Mouse (Mus musculus) midbrain, embryonic 11.5 days (tissue): ENCODE measurements around the gene Mybpc2. TPM values are rescaled to one million over a fixed set of nuclear protein-coding genes. Genes with fewer than 3 reads are reported as not detected.

ENCODE experiments used
- ATAC-seq: fragments of 200-750 bp; cut with Nextera tagmentation; 2 replicates; pipeline ENCODE4 v1.8.0; 2017; ENCODE audit warnings: moderate TSS enrichment, moderate library complexity; ENCODE audit not compliant: low FRiP score
- DNase-seq: peaks from one replicate; pipeline ENCODE4 v3.0.0; 2015; ENCODE audit warnings: low spot score; ENCODE audit errors: missing footprints
- H3K27ac ChIP-seq: fragments of 300-500 bp; sonication (generic); 2 replicates; pipeline ENCODE4 v1.5.1; 2014; ENCODE audit warnings: low read depth, low read length
- H3K27me3 ChIP-seq: fragments of 300-500 bp; sonication (generic); 2 replicates; pipeline ENCODE4 v1.6.1; 2014; ENCODE audit warnings: mild to moderate bottlenecking, low read length, moderate library complexity, mixed read lengths; ENCODE audit not compliant: control insufficient read depth, insufficient read depth
- H3K36me3 ChIP-seq: fragments of 300-500 bp; sonication (generic); 2 replicates; pipeline ENCODE4 v1.6.1; 2014; ENCODE audit warnings: mild to moderate bottlenecking, low read length, moderate library complexity, mixed read lengths; ENCODE audit not compliant: control insufficient read depth, insufficient read depth
- H3K4me1 ChIP-seq: fragments of 300-500 bp; sonication (generic); 2 replicates; pipeline ENCODE4 v1.6.1; 2014; ENCODE audit warnings: low read length; ENCODE audit not compliant: control insufficient read depth, insufficient read depth
- H3K4me2 ChIP-seq: fragments of 300-500 bp; sonication (generic); 2 replicates; pipeline ENCODE4 v1.6.1; 2014; ENCODE audit warnings: mild to moderate bottlenecking, moderate library complexity
- H3K4me3 ChIP-seq: fragments of 300-500 bp; sonication (generic); 2 replicates; pipeline ENCODE4 v1.5.1; 2014; ENCODE audit warnings: low read depth, low read length
- H3K9ac ChIP-seq: fragments of 300-500 bp; sonication (generic); 2 replicates; pipeline ENCODE4 v1.6.1; 2014; ENCODE audit warnings: low read length
- H3K9me3 ChIP-seq: fragments of 300-500 bp; sonication (generic); 2 replicates; pipeline ENCODE4 v1.6.1; 2016; ENCODE audit warnings: low read length; ENCODE audit not compliant: control insufficient read depth
- WGBS: fragments of 180-500 bp; shearing (Covaris S2); extraction: QIAGEN DNeasy Blood & Tissue Kit; methylation state at CpG from one replicate; pipeline ENCODE4 v1.1.7; 2014; 5-methylcytosine and 5-hydroxymethylcytosine counted together
- polyA plus RNA-seq: library from polyadenylated mRNA; unstranded; fragments of >200 nt; fragmentation: Nextera tagmentation; extraction: Ambion mirVana; gene quantifications from 2 replicates; pipeline ENCODE4 v1.2.1, GENCODE M21; 2014

The Mybpc2 gene
- polyA plus RNA-seq, 1 experiment from 2014 or later = not detected

GRCm38 (mm10) chr7:44486927-44487575 lies 37.4 kb downstream of the Mybpc2 start:
- DNase-seq (peak; percentile 76), ATAC-seq (no peak)
- no peak overlapping the region for H3K4me2 ChIP-seq
- no peak overlapping the region for H3K27ac ChIP-seq
- peaks cover 19% of the 10 kb centered on the region for H3K36me3 ChIP-seq
- peaks cover 2% of the 10 kb centered on the region; the same call in 1 of the 2 replicates for H3K27me3 ChIP-seq
- no peak overlapping the region for H3K9ac ChIP-seq
- WGBS = 67% methylated on average over 13 of the region's 13 CpGs
- no peaks in the 10 kb centered on the region for H3K4me1 ChIP-seq
- H3K9me3 ChIP-seq = no peaks in the 10 kb centered on the region
- no peak overlapping the region for H3K4me3 ChIP-seq

- ATAC-seq = no peak
- 71% methylated on average over 7 of the region's 7 CpGs for WGBS
Observed at GRCm38 (mm10) chr7:44485572-44486195, 38.8 kb downstream of the Mybpc2 start.

GRCm38 (mm10) chr7:44484841-44485571 lies 39.5 kb downstream of the Mybpc2 start:
- Histone ChIP-seq H3K4me1 (no peaks in the 10 kb centered on the region), H3K9me3 (no peaks in the 10 kb centered on the region), H3K27me3 (peaks cover 4% of the 10 kb centered on the region; the same call in 1 of the 2 replicates), H3K36me3 (0 out of 2 replicates have a peak, but pooled peaks cover 4% of the 10 kb centered on the region), H3K9ac (no peak overlapping the region), H3K4me3 (no peak overlapping the region), H3K4me2 (no peak overlapping the region), H3K27ac (no peak overlapping the region)
- WGBS = 35% methylated on average over 5 of the region's 5 CpGs
- peak; percentile 81 for ATAC-seq
- peak; percentile 99 for DNase-seq

More at GRCm38 (mm10) chr7:44485572-44486195, 38.8 kb downstream of the Mybpc2 start:
- DNase-seq = peak; percentile 64
- Histone ChIP-seq H3K36me3 (peaks cover 8% of the 10 kb centered on the region; the same call in 1 of the 2 replicates), H3K27me3 (peaks cover 4% of the 10 kb centered on the region; the same call in 1 of the 2 replicates), H3K27ac (no peak overlapping the region), H3K4me3 (no peak overlapping the region), H3K4me1 (no peaks in the 10 kb centered on the region), H3K4me2 (no peak overlapping the region), H3K9me3 (no peaks in the 10 kb centered on the region), H3K9ac (no peak overlapping the region)

- no peak overlapping the region for H3K4me2 ChIP-seq
- H3K4me1 ChIP-seq = no peaks in the 10 kb centered on the region
- DNase-seq = peak; percentile 77
- H3K27ac ChIP-seq = no peak overlapping the region
- peaks cover 4% of the 10 kb centered on the region; the same call in 1 of the 2 replicates for H3K27me3 ChIP-seq
- no peak for ATAC-seq
- no peak overlapping the region for H3K9ac ChIP-seq
- 0 out of 2 replicates have a peak, but pooled peaks cover 4% of the 10 kb centered on the region for H3K36me3 ChIP-seq
- 94% methylated on average over 1 of the region's 1 CpGs for WGBS
- no peak overlapping the region for H3K4me3 ChIP-seq
- no peaks in the 10 kb centered on the region for H3K9me3 ChIP-seq
Observed at GRCm38 (mm10) chr7:44484109-44484508, 40.3 kb downstream of the Mybpc2 start.

- DNase-seq = peak; percentile 54
- WGBS = 83% methylated on average over 3 of the region's 3 CpGs
- no peak for ATAC-seq
- Histone ChIP-seq H3K9me3 (no peaks in the 10 kb centered on the region), H3K4me2 (no peak overlapping the region), H3K9ac (no peak overlapping the region; the same call in 1 of the 2 replicates), H3K4me1 (no peaks in the 10 kb centered on the region), H3K27ac (no peak overlapping the region), H3K36me3 (no peaks in the 10 kb centered on the region), H3K27me3 (peaks cover 4% of the 10 kb centered on the region; the same call in 1 of the 2 replicates), H3K4me3 (no peak overlapping the region)
Observed at GRCm38 (mm10) chr7:44482836-44483435, 41.5 kb downstream of the Mybpc2 start.

- peak overlapping the region; percentile 5; the same call in 1 of the 2 replicates for H3K27ac ChIP-seq
- peak; percentile 69 for DNase-seq
- 39% methylated on average over 5 of the region's 5 CpGs for WGBS
- no peak overlapping the region for H3K4me3 ChIP-seq
- no peak overlapping the region for H3K4me2 ChIP-seq
- no peaks in the 10 kb centered on the region for H3K36me3 ChIP-seq
- H3K4me1 ChIP-seq = peaks cover 9% of the 10 kb centered on the region
- H3K27me3 ChIP-seq = no peaks in the 10 kb centered on the region; the same call in 1 of the 2 replicates
- ATAC-seq = no peak
- H3K9me3 ChIP-seq = no peaks in the 10 kb centered on the region
- no peak overlapping the region for H3K9ac ChIP-seq
Observed at GRCm38 (mm10) chr7:44475046-44475614, 49.3 kb downstream of the Mybpc2 start.

- H3K27ac ChIP-seq = peak overlapping the region; percentile 5; the same call in 1 of the 2 replicates
- H3K4me2 ChIP-seq = no peak overlapping the region
- peak; percentile 77 for ATAC-seq
- H3K9me3 ChIP-seq = no peaks in the 10 kb centered on the region
- no peaks in the 10 kb centered on the region; the same call in 1 of the 2 replicates for H3K27me3 ChIP-seq
- H3K36me3 ChIP-seq = no peaks in the 10 kb centered on the region
- H3K9ac ChIP-seq = peak overlapping the region; percentile 44
- 34% methylated on average over 4 of the region's 4 CpGs for WGBS
- peak; percentile 86 for DNase-seq
- no peak overlapping the region for H3K4me3 ChIP-seq
- peaks cover 9% of the 10 kb centered on the region for H3K4me1 ChIP-seq
Observed at GRCm38 (mm10) chr7:44474419-44474818, 50.0 kb downstream of the Mybpc2 start.

- no peaks in the 10 kb centered on the region for H3K9me3 ChIP-seq
- no peak overlapping the region for H3K27ac ChIP-seq
- no peaks in the 10 kb centered on the region; the same call in 1 of the 2 replicates for H3K27me3 ChIP-seq
- no peak overlapping the region for H3K4me2 ChIP-seq
- no peak overlapping the region for H3K4me3 ChIP-seq
- peak; percentile 77 for DNase-seq
- H3K36me3 ChIP-seq = no peaks in the 10 kb centered on the region
- H3K9ac ChIP-seq = no peak overlapping the region
- WGBS = 63% methylated on average over 9 of the region's 9 CpGs
- peaks cover 19% of the 10 kb centered on the region for H3K4me1 ChIP-seq
- ATAC-seq = no peak
Observed at GRCm38 (mm10) chr7:44472961-44473646, 51.4 kb downstream of the Mybpc2 start.
